7 mouse cellular contexts compared by ENCODE assay signal in genomic region chr11:97809235-97810121, GRCm38 (mm10). TPM values are rescaled to one million over a fixed set of nuclear protein-coding genes. Genes with fewer than 3 reads are reported as not detected.
A peak's percentile ranks its signal among the peaks of the same experiment; 100 is the strongest.
DNase-seq lines count a peak whose midpoint lies in the region; ATAC-seq and TF ChIP-seq lines count a peak whose summit lies in the region.

No protein-coding gene starts in this region.

- H3K27ac ChIP-seq in brown adipose tissue, adult 24 weeks (replicated peaks; ENCODE audit: low read depth, low read length) = peak overlapping the region; percentile 86
- H3K27ac ChIP-seq in heart, embryonic 14.5 days (replicated peaks in 1 of 2; ENCODE audit: control insufficient read depth in 1 of 2, insufficient read depth in 1 of 2, low read depth in 2 of 2, low read length in 2 of 2) = peak overlapping the region; percentile 47 to 69
- H3K27ac ChIP-seq in liver, postnatal 0 days (ENCODE audit: low read depth) = peak overlapping the region; percentile 51; the same call in 1 of the 2 replicates

- H3K9me3 ChIP-seq in heart, embryonic 14.5 days (ENCODE audit: control insufficient read depth, low read length) = no peaks in the 10 kb centered on the region
- no peaks in the 10 kb centered on the region for H3K9me3 ChIP-seq in liver, postnatal 0 days (ENCODE audit: low read length)

- TF ChIP-seq EP300 in liver, postnatal 0 days (IDR thresholded peaks at IDR 0.05; ENCODE audit: low read depth) = no peak

- H3K9ac ChIP-seq in heart, embryonic 14.5 days (ENCODE audit: low read length) = peak overlapping the region; percentile 7
- peak overlapping the region; percentile 21; the same call in 1 of the 2 replicates for H3K9ac ChIP-seq in liver, postnatal 0 days (replicated peaks)

- DNase-seq in kidney, adult 9 months = peak; percentile 50
- no peak for DNase-seq in kidney, postnatal 14 days
- DNase-seq in liver, postnatal 0 days = peak; percentile 13
- no peak for DNase-seq in frontal cortex, postnatal 36 days (ENCODE audit: low spot score in 2 of 2)
- DNase-seq in layer of hippocampus, postnatal 25 days (ENCODE audit: extremely low spot score in 1 of 2, low spot score in 1 of 2) = no peak

- 47% methylated on average over 7 of the region's 7 CpGs for WGBS in heart, embryonic 14.5 days
- 48% methylated on average over 7 of the region's 7 CpGs for WGBS in liver, postnatal 0 days (ENCODE audit: insufficient replicate concordance)

- H3K36me3 ChIP-seq in heart, embryonic 14.5 days (ENCODE audit: control insufficient read depth, insufficient read depth, low read length) = peaks cover 41% of the 10 kb centered on the region
- peaks cover 39% of the 10 kb centered on the region for H3K36me3 ChIP-seq in liver, postnatal 0 days (replicated peaks; ENCODE audit: insufficient read depth, low read length)

- H3K4me3 ChIP-seq in brown adipose tissue, adult 24 weeks (ENCODE audit: insufficient read depth, low read depth, low read length) = no peak overlapping the region
- no peak overlapping the region for H3K4me3 ChIP-seq in heart, embryonic 14.5 days (ENCODE audit: control insufficient read depth in 1 of 2, insufficient read depth in 1 of 2, low read depth in 1 of 2, low read length in 2 of 2)
- H3K4me3 ChIP-seq in liver, postnatal 0 days (ENCODE audit: low read depth, low read length) = no peak overlapping the region

- H3K4me1 ChIP-seq in brown adipose tissue, adult 24 weeks (ENCODE audit: control insufficient read depth, insufficient read depth, insufficient read length, low read length) = peaks cover 85% of the 10 kb centered on the region
- H3K4me1 ChIP-seq in heart, embryonic 14.5 days (ENCODE audit: control insufficient read depth in 2 of 2, insufficient read depth in 2 of 2, low read length in 2 of 2) = peaks cover 71 to 93% of the 10 kb centered on the region in 2 experiments
- H3K4me1 ChIP-seq in liver, postnatal 0 days (ENCODE audit: insufficient read depth) = peaks cover 81% of the 10 kb centered on the region

- H3K27me3 ChIP-seq in heart, embryonic 14.5 days (ENCODE audit: control insufficient read depth, insufficient read depth, low read length) = no peaks in the 10 kb centered on the region
- no peaks in the 10 kb centered on the region for H3K27me3 ChIP-seq in liver, postnatal 0 days (ENCODE audit: insufficient read depth, low read length)

- no peak for TF ChIP-seq CTCF in liver, postnatal 0 days (IDR thresholded peaks at IDR 0.05; ENCODE audit: low read depth)

- peak overlapping the region; percentile 3; the same call in 1 of the 2 replicates for H3K4me2 ChIP-seq in heart, embryonic 14.5 days (ENCODE audit: low read length)
- H3K4me2 ChIP-seq in liver, postnatal 0 days (ENCODE audit: low read depth, low read length) = no peak overlapping the region

- no peak for ATAC-seq in heart, embryonic 14.5 days (ENCODE audit: insufficient number of reproducible peaks, insufficient read depth, low FRiP score, low read depth)
- ATAC-seq in liver, postnatal 0 days = no peak

RNA-seq across cellular contexts. Expression of gene Lasp1, which starts 10.7 kb away (rescaled TPM):
- 56.3 and 58.1 TPM in 2 replicates for polyA plus RNA-seq in brown adipose tissue, adult 24 weeks (2012; ENCODE audit: insufficient read depth, insufficient read length, missing spikeins)
- polyA plus RNA-seq in heart, embryonic 14.5 days (2014; fragmentation: Nextera tagmentation; extraction: Ambion mirVana) = 26.5 and 28.1 TPM in 2 replicates
- 30.0 and 32.2 TPM in 2 replicates for polyA plus RNA-seq in liver, postnatal 0 days (2015; fragmentation: Nextera tagmentation; extraction: Ambion mirVana)
- total RNA-seq in layer of hippocampus, postnatal 25 days (2021) = 100 to 1,000 TPM; 102 to 114 TPM

RNA-seq across cellular contexts. Expression of gene Rpl23, which starts 27.2 kb away (rescaled TPM):
- polyA plus RNA-seq in brown adipose tissue, adult 24 weeks (2012; ENCODE audit: insufficient read depth, insufficient read length, missing spikeins) = 268 and 348 TPM in 2 replicates
- 499 and 536 TPM in 2 replicates for polyA plus RNA-seq in heart, embryonic 14.5 days (2014; fragmentation: Nextera tagmentation; extraction: Ambion mirVana)
- polyA plus RNA-seq in liver, postnatal 0 days (2015; fragmentation: Nextera tagmentation; extraction: Ambion mirVana) = 409 and 433 TPM in 2 replicates
- total RNA-seq in layer of hippocampus, postnatal 25 days (2021) = 100 to 1,000 TPM; 327 to 397 TPM

RNA-seq across cellular contexts. Expression of gene B230217C12Rik, which starts 31.1 kb away (rescaled TPM):
- 0.59 and 2.0 TPM in 2 replicates for polyA plus RNA-seq in brown adipose tissue, adult 24 weeks (2012; ENCODE audit: insufficient read depth, insufficient read length, missing spikeins)
- 4.2 and 5.5 TPM in 2 replicates for polyA plus RNA-seq in heart, embryonic 14.5 days (2014; fragmentation: Nextera tagmentation; extraction: Ambion mirVana)
- 0.25 and 0.28 TPM in 2 replicates for polyA plus RNA-seq in liver, postnatal 0 days (2015; fragmentation: Nextera tagmentation; extraction: Ambion mirVana)
- total RNA-seq in layer of hippocampus, postnatal 25 days (2021) = 10 to 100 TPM; 66.2 to 71.6 TPM

RNA-seq across cellular contexts. Expression of gene 1700001P01Rik, which starts 33.8 kb away (rescaled TPM):
- polyA plus RNA-seq in brown adipose tissue, adult 24 weeks (2012; ENCODE audit: insufficient read depth, insufficient read length, missing spikeins) = not detected in 2 replicates
- polyA plus RNA-seq in heart, embryonic 14.5 days (2014; fragmentation: Nextera tagmentation; extraction: Ambion mirVana) = not detected in 2 replicates
- polyA plus RNA-seq in liver, postnatal 0 days (2015; fragmentation: Nextera tagmentation; extraction: Ambion mirVana) = not detected in 2 replicates
- 1 to 10 TPM in 1 of 2 experiments, under 1 TPM in 1; 0.63 to 1.3 TPM for total RNA-seq in layer of hippocampus, postnatal 25 days (2021)

RNA-seq across cellular contexts. Expression of gene Cwc25, which starts 43.1 kb away (rescaled TPM):
- polyA plus RNA-seq in brown adipose tissue, adult 24 weeks (2012; ENCODE audit: insufficient read depth, insufficient read length, missing spikeins) = 5.8 and 7.1 TPM in 2 replicates
- polyA plus RNA-seq in heart, embryonic 14.5 days (2014; fragmentation: Nextera tagmentation; extraction: Ambion mirVana) = 9.0 and 9.8 TPM in 2 replicates
- 5.5 and 5.8 TPM in 2 replicates for polyA plus RNA-seq in liver, postnatal 0 days (2015; fragmentation: Nextera tagmentation; extraction: Ambion mirVana)
- total RNA-seq in layer of hippocampus, postnatal 25 days (2021) = 10 to 100 TPM; 19.2 to 20.6 TPM

Comparison
In these comparisons a context has a peak if more than half of its experiments do, and no peak if none do; other contexts are left out.
1. DNase-seq: peak in kidney, adult 9 months (single experiment) and liver, postnatal 0 days (single experiment); none in kidney, postnatal 14 days (single experiment), frontal cortex, postnatal 36 days (0 of 2) and layer of hippocampus, postnatal 25 days (0 of 2).
2. Peak in every context shown above with its lines, with median percentiles within 50 percentile points of each other: H3K27ac ChIP-seq.